Mouse (Mus musculus) erythroblast, adult 5-6 weeks (primary cell): ENCODE data around the gene Pdhx. TPM values are rescaled to one million over a fixed set of nuclear protein-coding genes. Genes with fewer than 3 reads are reported as not detected.

Experiments used
- ATAC-seq: replicated peaks from 2 replicates; pipeline ENCODE4 v1.8.0; 2016; ENCODE audit warnings: moderate number of reproducible peaks, mild to moderate bottlenecking, moderate TSS enrichment, inconsistent platforms; ENCODE audit not compliant: poor library complexity, low FRiP score, severe bottlenecking
- total RNA-seq, 2 experiments: library from RNA; stranded (forward) in 1 of 2; stranded (reverse) in 1 of 2; fragments of 150-400 nt in 1 of 2; fragments of 200-764, 138-1000 nt in 1 of 2; gene quantifications; 2 replicates each; pipeline versions ENCODE4 v1.2.3 to v1.2.4; 2015 to 2017; ENCODE audit warnings: low replicate concordance in 2 of 2

Pdhx gene
- total RNA-seq, 2 experiments from 2014 or later = 5.5 to 8.3 TPM

- no peak for ATAC-seq
Observed at GRCm38 (mm10) chr2:102993841-102994607, 79.3 kb downstream of the Pdhx start.

- no peak for ATAC-seq
Observed at GRCm38 (mm10) chr2:102992405-102992804, 80.9 kb downstream of the Pdhx start.

GRCm38 (mm10) chr2:102990301-102990702 is 83.0 kb downstream of the Pdhx start:
- no peak for ATAC-seq

- no peak for ATAC-seq
Observed at GRCm38 (mm10) chr2:102989446-102989845, 83.9 kb downstream of the Pdhx start.

GRCm38 (mm10) chr2:102987708-102988010 is 85.7 kb downstream of the Pdhx start:
- no peak for ATAC-seq

- ATAC-seq = no peak
Observed at GRCm38 (mm10) chr2:102986964-102987707, 86.2 kb downstream of the Pdhx start.

- ATAC-seq = no peak
Observed at GRCm38 (mm10) chr2:102986424-102986823, 86.9 kb downstream of the Pdhx start.

GRCm38 (mm10) chr2:102982822-102983221 is 90.5 kb downstream of the Pdhx start:
- no peak for ATAC-seq

GRCm38 (mm10) chr2:102981446-102982314 is 91.6 kb downstream of the Pdhx start:
- no peak for ATAC-seq

GRCm38 (mm10) chr2:102980870-102981269 is 92.4 kb downstream of the Pdhx start:
- no peak for ATAC-seq

- ATAC-seq = no peak
Observed at GRCm38 (mm10) chr2:102979519-102979918, 93.8 kb downstream of the Pdhx start.

GRCm38 (mm10) chr2:102979112-102979511 is 94.2 kb downstream of the Pdhx start:
- no peak for ATAC-seq

GRCm38 (mm10) chr2:102975358-102975945 is 97.9 kb downstream of the Pdhx start:
- ATAC-seq = no peak

GRCm38 (mm10) chr2:102973115-102973514 is 100.2 kb downstream of the Pdhx start:
- no peak for ATAC-seq

- ATAC-seq = no peak
Observed at GRCm38 (mm10) chr2:102972575-102972974, 100.7 kb downstream of the Pdhx start.

GRCm38 (mm10) chr2:102971951-102972350 is 101.4 kb downstream of the Pdhx start:
- no peak for ATAC-seq
